Mouse (Mus musculus) kidney, embryonic 16.5 days (tissue): ENCODE results near the gene Tfdp1. TPM values are rescaled to one million over a fixed set of nuclear protein-coding genes. Genes with fewer than 3 reads are reported as not detected.

Experiments used
- ATAC-seq: fragments of 200-750 bp; cut with Nextera tagmentation; 2 replicates; pipeline ENCODE4 v1.8.0; 2017; ENCODE audit warnings: moderate TSS enrichment; ENCODE audit not compliant: low FRiP score, low TSS enrichment
- H3K27ac ChIP-seq: fragments of 300-500 bp; sonication (generic); 2 replicates; pipeline ENCODE4 v1.5.1; 2014; ENCODE audit warnings: low read length
- H3K27me3 ChIP-seq: fragments of 300-500 bp; sonication (generic); 2 replicates; pipeline ENCODE4 v1.6.1; 2014; ENCODE audit warnings: low read length, control low read depth, mixed read lengths; ENCODE audit not compliant: insufficient read depth
- H3K36me3 ChIP-seq: fragments of 300-500 bp; sonication (generic); 2 replicates; pipeline ENCODE4 v1.6.1; 2014; ENCODE audit warnings: low read length, control low read depth, mixed read lengths; ENCODE audit not compliant: insufficient read depth
- H3K4me1 ChIP-seq: fragments of 300-500 bp; sonication (generic); 2 replicates; pipeline ENCODE4 v1.6.1; 2014; ENCODE audit warnings: low read length, control low read depth, mixed read lengths; ENCODE audit not compliant: insufficient read depth
- H3K4me2 ChIP-seq: fragments of 300-500 bp; sonication (generic); replicated peaks from 2 replicates; pipeline ENCODE4 v1.6.1; 2014; ENCODE audit warnings: low read depth, low read length
- H3K4me3 ChIP-seq: fragments of 300-500 bp; sonication (generic); 2 replicates; pipeline ENCODE4 v1.5.1; 2014; ENCODE audit warnings: mild to moderate bottlenecking, low read length
- H3K9ac ChIP-seq: fragments of 300-500 bp; sonication (generic); replicated peaks from 2 replicates; pipeline ENCODE4 v1.6.1; 2014; ENCODE audit warnings: low read length
- H3K9me3 ChIP-seq: fragments of 300-500 bp; sonication (generic); 2 replicates; pipeline ENCODE4 v1.6.1; 2016; ENCODE audit warnings: low read length, control low read depth
- WGBS: fragments of 180-500 bp; shearing (Covaris S2); extraction: QIAGEN DNeasy Blood & Tissue Kit; methylation state at CpG from one replicate; pipeline ENCODE4 v1.1.7; 2014; 5-methylcytosine and 5-hydroxymethylcytosine counted together
- polyA plus RNA-seq: library from polyadenylated mRNA; unstranded; fragments of >200 nt; fragmentation: Nextera tagmentation; extraction: Ambion mirVana; gene quantifications from 2 replicates; pipeline ENCODE4 v1.2.1, GENCODE M21; 2015

Gene Tfdp1
- polyA plus RNA-seq, 1 experiment from 2014 or later, result 159 TPM

DNA sequence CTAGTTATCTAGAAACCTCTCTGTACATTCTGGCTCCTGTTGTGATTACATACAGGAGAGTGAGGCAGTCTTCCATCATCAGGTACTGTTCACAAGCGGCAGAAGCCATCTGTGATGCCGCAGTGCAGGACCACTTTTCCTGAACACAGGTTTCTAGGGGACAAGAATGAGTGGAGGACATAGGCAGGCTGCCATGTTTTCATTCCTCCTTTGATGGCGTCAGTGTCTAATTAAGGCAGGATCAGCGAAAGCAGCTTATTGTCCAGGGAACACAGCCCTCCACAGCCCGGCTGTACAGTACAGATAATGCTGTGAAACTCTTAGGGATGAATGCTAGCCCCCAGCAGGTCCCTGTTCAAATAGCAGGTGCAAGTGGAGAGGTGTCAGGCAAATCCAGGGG, 67.5 kb downstream of the Tfdp1 start:
- no peaks in the 10 kb centered on the region for H3K27me3 ChIP-seq
- H3K9ac ChIP-seq, result no peak overlapping the region
- no peak overlapping the region for H3K4me3 ChIP-seq
- no peak overlapping the region for H3K27ac ChIP-seq
- no peak for ATAC-seq
- H3K9me3 ChIP-seq, result no peaks in the 10 kb centered on the region
- H3K4me1 ChIP-seq, result no peaks in the 10 kb centered on the region
- WGBS, result 85% methylated on average over 5 of the region's 5 CpGs
- no peak overlapping the region for H3K4me2 ChIP-seq
- no peaks in the 10 kb centered on the region for H3K36me3 ChIP-seq

GRCm38 (mm10) chr8:13411597-13411996, 73.0 kb downstream of the Tfdp1 start:
- ATAC-seq, result no peak
- H3K9ac ChIP-seq, result no peak overlapping the region
- WGBS, result 22% methylated on average over 6 of the region's 6 CpGs
- no peaks in the 10 kb centered on the region for H3K36me3 ChIP-seq
- no peaks in the 10 kb centered on the region for H3K4me1 ChIP-seq
- no peaks in the 10 kb centered on the region for H3K9me3 ChIP-seq
- H3K27me3 ChIP-seq, result no peaks in the 10 kb centered on the region
- H3K4me3 ChIP-seq, result no peak overlapping the region
- no peak overlapping the region for H3K27ac ChIP-seq
- H3K4me2 ChIP-seq, result no peak overlapping the region

DNA sequence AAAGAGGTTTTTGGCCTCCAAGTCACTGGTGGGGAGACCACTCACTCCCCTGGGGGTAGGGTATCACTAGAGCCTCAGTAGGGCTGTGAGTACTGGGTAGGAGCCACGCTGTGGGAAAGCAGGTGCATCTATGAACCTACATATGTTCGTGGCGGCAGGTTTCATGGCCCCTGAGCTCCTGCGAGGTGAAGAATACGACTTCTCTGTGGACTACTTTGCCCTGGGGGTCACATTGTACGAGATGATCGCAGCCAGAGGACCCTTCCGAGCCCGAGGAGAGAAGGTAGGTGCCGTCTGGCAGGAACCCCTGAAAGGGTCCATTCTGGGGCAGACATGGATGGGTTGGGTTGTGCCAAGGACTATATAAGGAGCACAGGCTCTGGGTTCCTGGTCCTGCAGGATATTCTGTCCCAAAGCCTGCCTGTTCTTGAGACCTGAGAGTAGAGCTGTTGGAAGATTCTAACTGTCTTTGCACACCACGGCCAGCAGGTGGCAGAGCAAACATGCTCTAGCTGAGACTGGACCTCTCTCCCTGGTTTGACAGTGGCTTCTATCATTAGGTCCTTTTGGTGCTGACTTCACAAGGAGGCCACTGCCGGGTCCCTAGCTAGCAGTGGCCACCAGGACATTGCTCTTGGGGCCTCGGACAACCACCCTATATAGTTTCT, 74.5 kb downstream of the Tfdp1 start:
- H3K27me3 ChIP-seq, result no peaks in the 10 kb centered on the region
- H3K4me1 ChIP-seq, result no peaks in the 10 kb centered on the region
- WGBS, result 62% methylated on average over 13 of the region's 13 CpGs
- no peak overlapping the region for H3K4me3 ChIP-seq
- no peaks in the 10 kb centered on the region for H3K36me3 ChIP-seq
- no peak overlapping the region for H3K4me2 ChIP-seq
- H3K9me3 ChIP-seq, result no peaks in the 10 kb centered on the region
- ATAC-seq, result 0 out of 2 replicates have a peak, but pooled peaks have one; percentile 14
- H3K27ac ChIP-seq, result no peak overlapping the region
- no peak overlapping the region for H3K9ac ChIP-seq

DNA sequence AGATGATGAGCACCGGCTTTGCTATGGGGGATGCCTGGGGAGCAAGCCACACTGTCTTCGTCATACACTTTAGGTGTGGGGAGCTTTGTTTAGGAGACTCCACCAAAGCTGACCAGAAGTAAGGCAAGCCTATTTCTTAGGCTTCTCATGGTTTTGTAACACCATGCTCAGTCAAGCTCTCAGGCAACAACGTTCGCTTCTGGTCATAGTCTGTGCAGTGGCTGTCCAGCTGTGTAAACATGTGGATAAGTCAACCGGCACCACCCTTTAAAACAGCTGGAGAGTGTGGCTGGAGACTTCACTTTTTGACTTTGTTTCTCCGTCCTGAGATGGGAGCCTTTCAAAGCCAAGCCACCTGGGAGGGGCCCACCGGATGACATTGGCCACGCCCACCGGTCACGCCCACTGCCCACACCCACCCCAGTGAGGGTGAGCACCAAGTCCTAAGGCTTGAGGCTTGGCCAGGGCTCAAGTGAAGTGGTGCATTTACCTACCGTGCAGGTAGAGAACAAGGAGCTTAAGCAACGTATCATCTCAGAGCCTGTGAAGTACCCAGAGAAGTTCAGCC, 75.4 kb downstream of the Tfdp1 start:
- Histone ChIP-seq H3K9ac (no peak overlapping the region), H3K36me3 (no peaks in the 10 kb centered on the region), H3K4me3 (no peak overlapping the region), H3K27ac (no peak overlapping the region), H3K4me2 (no peak overlapping the region), H3K4me1 (no peaks in the 10 kb centered on the region), H3K27me3 (no peaks in the 10 kb centered on the region), H3K9me3 (no peaks in the 10 kb centered on the region)
- ATAC-seq, result 0 out of 2 replicates have a peak, but pooled peaks have one; percentile 28
- 38% methylated on average over 12 of the region's 12 CpGs for WGBS

GRCm38 (mm10) chr8:13415879-13416278, 77.3 kb downstream of the Tfdp1 start:
- Histone ChIP-seq H3K9ac (no peak overlapping the region), H3K36me3 (no peaks in the 10 kb centered on the region), H3K4me1 (no peaks in the 10 kb centered on the region), H3K27me3 (no peaks in the 10 kb centered on the region), H3K4me3 (no peak overlapping the region), H3K4me2 (no peak overlapping the region), H3K9me3 (no peaks in the 10 kb centered on the region), H3K27ac (no peak overlapping the region)
- 73% methylated on average over 10 of the region's 10 CpGs for WGBS
- no peak for ATAC-seq

DNA sequence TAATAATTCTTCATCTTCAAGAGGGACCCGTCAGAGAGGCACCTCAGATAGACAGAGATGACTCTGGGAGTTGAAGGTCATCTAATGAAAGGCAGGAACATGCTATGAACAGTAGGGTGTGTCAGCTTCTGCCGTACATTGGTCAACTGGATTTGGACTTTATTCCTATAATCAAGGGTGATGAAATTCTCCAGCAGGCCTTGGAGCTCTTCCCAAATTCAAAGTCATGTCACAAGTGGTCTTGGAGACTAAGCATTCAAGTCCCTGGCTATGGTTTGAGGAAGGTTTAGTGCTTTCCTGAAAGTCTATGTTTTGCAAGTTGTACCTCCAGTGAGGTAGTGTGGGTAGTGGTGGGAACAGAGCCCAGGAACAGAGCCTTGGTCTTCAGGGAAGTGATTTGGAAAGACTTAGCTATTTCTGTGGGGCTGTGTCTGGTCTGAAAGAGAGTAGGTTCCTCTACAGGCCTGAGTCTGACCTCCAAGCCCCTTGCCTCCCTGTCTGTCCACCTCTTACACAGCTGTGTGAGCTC, 80.6 kb downstream of the Tfdp1 start:
- Histone ChIP-seq H3K4me3 (no peak overlapping the region), H3K27ac (no peak overlapping the region), H3K9me3 (no peaks in the 10 kb centered on the region), H3K4me1 (no peaks in the 10 kb centered on the region), H3K9ac (no peak overlapping the region), H3K4me2 (no peak overlapping the region), H3K27me3 (no peaks in the 10 kb centered on the region), H3K36me3 (no peaks in the 10 kb centered on the region)
- 82% methylated on average over 2 of the region's 2 CpGs for WGBS
- ATAC-seq, result no peak

DNA sequence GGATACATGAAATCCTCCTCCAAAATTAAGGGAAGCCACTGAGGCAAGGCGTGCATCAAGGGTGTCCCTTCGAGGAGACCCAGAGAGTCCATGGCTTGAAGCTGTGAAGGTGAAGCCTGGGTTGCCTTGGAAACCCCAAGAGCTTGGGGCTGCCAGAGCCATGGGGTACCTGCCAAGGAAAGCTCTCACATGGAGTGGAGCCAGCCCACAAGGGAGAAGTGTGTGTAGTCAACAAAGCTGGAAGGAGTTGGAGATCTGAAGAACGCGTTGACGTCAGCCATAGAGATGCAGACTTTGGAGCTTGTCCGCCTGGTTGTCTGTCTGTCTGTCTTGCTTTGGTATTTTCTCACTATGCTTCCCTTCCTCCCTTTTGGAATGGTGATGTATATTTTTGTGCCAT, 82.4 kb downstream of the Tfdp1 start:
- H3K36me3 ChIP-seq, result no peaks in the 10 kb centered on the region
- H3K27ac ChIP-seq, result no peak overlapping the region
- WGBS, result 97% methylated on average over 6 of the region's 6 CpGs
- H3K9ac ChIP-seq, result no peak overlapping the region
- H3K4me1 ChIP-seq, result no peaks in the 10 kb centered on the region
- no peaks in the 10 kb centered on the region for H3K9me3 ChIP-seq
- ATAC-seq, result no peak
- H3K4me3 ChIP-seq, result no peak overlapping the region
- H3K27me3 ChIP-seq, result no peaks in the 10 kb centered on the region
- no peak overlapping the region for H3K4me2 ChIP-seq

- H3K36me3 ChIP-seq, result no peaks in the 10 kb centered on the region
- H3K27ac ChIP-seq, result no peak overlapping the region
- no peaks in the 10 kb centered on the region for H3K4me1 ChIP-seq
- WGBS, result 68% methylated on average over 6 of the region's 6 CpGs
- no peaks in the 10 kb centered on the region for H3K9me3 ChIP-seq
- H3K4me3 ChIP-seq, result no peak overlapping the region
- H3K9ac ChIP-seq, result no peak overlapping the region
- ATAC-seq, result no peak
- no peak overlapping the region for H3K4me2 ChIP-seq
- H3K27me3 ChIP-seq, result no peaks in the 10 kb centered on the region
These were observed 88.8 kb downstream of the Tfdp1 start for GRCm38 (mm10) chr8:13427351-13427750.
